Mouse (Mus musculus): ENCODE measurements around the gene Amer3. TPM values are rescaled to one million over a fixed set of nuclear protein-coding genes. Genes with fewer than 3 reads are reported as not detected.
A peak's percentile ranks its signal among the peaks of the same experiment; 100 is the strongest.
"Not testable (repeated sequence)": the region's sequence is repeated elsewhere in the genome, so short reads cannot be mapped to it uniquely, and the experiment has no call there.

The Amer3 gene
- polyA plus RNA-seq, 1 experiment from 2014 or later = not detected

DNA sequence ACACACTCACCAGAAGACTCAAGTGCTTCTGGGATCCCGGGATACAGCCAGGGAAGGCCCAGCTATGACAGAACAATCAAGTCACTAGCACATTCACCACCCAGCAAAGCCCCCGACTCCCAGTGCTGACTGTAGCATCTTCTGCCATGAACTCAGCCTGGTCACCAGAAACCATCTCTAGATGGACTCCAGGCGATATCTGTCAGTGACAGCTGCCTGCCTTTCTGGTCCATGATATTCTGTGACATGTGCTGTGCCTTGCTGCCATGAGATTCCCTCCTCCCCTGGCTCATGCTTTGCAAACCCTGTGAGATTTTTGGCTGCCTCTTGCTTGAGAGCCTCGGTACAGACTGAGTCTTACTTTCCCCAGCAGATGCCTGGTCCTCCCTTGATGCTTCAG, 5.3 kb downstream of the Amer3 start:
- H3K4me3 ChIP-seq (ENCODE audit: low read depth, low read length) = no peak overlapping the region
- H3K27me3 ChIP-seq (ENCODE audit: control insufficient read depth, insufficient read depth, low read length) = peaks cover 11% of the 10 kb centered on the region
- H3K4me1 ChIP-seq (ENCODE audit: control insufficient read depth, insufficient read depth, low read length) = peaks cover 4% of the 10 kb centered on the region
- no peak overlapping the region for H3K4me2 ChIP-seq
- H3K9ac ChIP-seq (ENCODE audit: low read depth, low read length) = no peak overlapping the region
- H3K27ac ChIP-seq (ENCODE audit: low read depth, low read length) = no peak overlapping the region
- ATAC-seq (replicated peaks; ENCODE audit: insufficient number of reproducible peaks, low FRiP score, low TSS enrichment) = no peak
- WGBS (ENCODE audit: insufficient replicate concordance) = 75% methylated on average over 4 of the region's 4 CpGs
- H3K9me3 ChIP-seq (replicated peaks; ENCODE audit: control insufficient read depth, low read length) = no peaks in the 10 kb centered on the region
- H3K36me3 ChIP-seq (ENCODE audit: control insufficient read depth, insufficient read depth, low read length) = no peaks in the 10 kb centered on the region

DNA sequence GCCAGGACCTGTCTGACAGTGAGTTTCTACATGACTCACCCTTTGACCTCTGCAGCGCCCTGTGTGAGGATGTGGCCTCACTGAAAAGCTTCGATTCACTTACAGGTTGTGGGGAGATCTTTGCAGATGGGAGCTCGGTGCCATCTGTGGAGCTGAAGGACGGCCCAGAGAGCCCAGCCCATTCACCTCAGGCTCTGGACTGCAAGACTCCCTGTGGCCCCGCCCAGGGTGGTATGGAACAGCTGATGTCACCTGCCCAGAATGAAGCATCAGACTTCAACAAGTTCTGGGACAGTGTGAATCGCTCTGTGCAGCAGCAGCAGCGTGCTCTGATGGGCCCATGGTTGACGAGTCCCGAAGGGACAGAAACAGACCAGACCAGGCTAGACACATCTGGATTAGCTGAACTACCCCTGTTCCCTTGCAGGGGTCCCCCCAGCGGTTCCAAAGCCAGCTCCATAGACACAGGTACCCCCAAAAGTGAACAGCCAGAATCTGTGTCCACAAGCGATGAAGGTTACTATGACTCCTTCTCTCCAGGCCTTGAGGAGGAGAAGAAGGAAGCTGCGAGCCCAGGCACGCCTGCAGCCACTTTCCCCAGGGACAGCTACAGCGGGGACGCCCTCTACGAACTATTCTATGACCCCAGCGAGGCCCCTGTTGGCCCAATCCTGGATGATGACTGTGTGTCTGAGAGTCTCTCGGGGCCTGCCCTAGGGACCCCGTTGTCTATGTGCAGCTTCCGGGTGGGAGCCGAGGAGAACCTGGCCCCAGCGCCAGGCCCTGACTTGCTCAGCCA, 8.0 kb downstream of the Amer3 start:
- Histone ChIP-seq H3K27me3 (ENCODE audit: control insufficient read depth, insufficient read depth, low read length) (no peaks in the 10 kb centered on the region), H3K9ac (ENCODE audit: low read depth, low read length) (no peak overlapping the region), H3K9me3 (replicated peaks; ENCODE audit: control insufficient read depth, low read length) (no peaks in the 10 kb centered on the region), H3K4me2 (no peak overlapping the region), H3K4me3 (ENCODE audit: low read depth, low read length) (no peak overlapping the region), H3K4me1 (ENCODE audit: control insufficient read depth, insufficient read depth, low read length) (no peaks in the 10 kb centered on the region), H3K27ac (ENCODE audit: low read depth, low read length) (no peak overlapping the region), H3K36me3 (ENCODE audit: control insufficient read depth, insufficient read depth, low read length) (no peaks in the 10 kb centered on the region)
- no peak for ATAC-seq (replicated peaks; ENCODE audit: insufficient number of reproducible peaks, low FRiP score, low TSS enrichment)
- 79% methylated on average over 22 of the region's 22 CpGs for WGBS (ENCODE audit: insufficient replicate concordance)

DNA sequence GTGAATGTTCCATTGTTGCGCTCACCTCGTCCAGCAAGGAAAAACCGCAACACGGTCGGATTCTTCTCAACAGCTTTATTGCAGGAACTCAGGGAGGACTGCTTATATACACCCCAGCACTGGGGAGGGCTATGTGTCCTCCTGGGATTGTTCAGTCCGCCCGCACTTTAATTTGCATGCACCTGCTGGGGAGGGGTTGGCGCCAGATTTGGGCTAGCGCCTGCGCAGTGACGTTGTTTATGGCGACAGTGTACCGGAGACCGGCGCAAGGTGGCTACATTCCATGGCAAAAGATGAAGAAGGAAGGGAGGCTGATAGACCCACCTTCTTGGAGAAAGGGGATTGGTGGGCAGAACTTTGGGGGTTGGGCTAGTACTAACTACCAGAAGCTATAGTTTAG, 20.5 kb downstream of the Amer3 start:
- no peaks in the 10 kb centered on the region for H3K4me1 ChIP-seq (ENCODE audit: control insufficient read depth, insufficient read depth, low read length)
- WGBS (ENCODE audit: insufficient replicate concordance) = 72% methylated on average over 15 of the region's 15 CpGs
- H3K9ac ChIP-seq (ENCODE audit: low read depth, low read length) = no peak overlapping the region
- no peak overlapping the region for H3K4me2 ChIP-seq
- H3K27me3 ChIP-seq (ENCODE audit: control insufficient read depth, insufficient read depth, low read length) = no peaks in the 10 kb centered on the region
- no peak overlapping the region for H3K4me3 ChIP-seq (ENCODE audit: low read depth, low read length)
- H3K9me3 ChIP-seq (replicated peaks; ENCODE audit: control insufficient read depth, low read length) = no peaks in the 10 kb centered on the region; the same call in 1 of the 2 replicates
- H3K27ac ChIP-seq (ENCODE audit: low read depth, low read length) = no peak overlapping the region
- no peaks in the 10 kb centered on the region for H3K36me3 ChIP-seq (ENCODE audit: control insufficient read depth, insufficient read depth, low read length)
- ATAC-seq (replicated peaks; ENCODE audit: insufficient number of reproducible peaks, low FRiP score, low TSS enrichment) = no peak

DNA sequence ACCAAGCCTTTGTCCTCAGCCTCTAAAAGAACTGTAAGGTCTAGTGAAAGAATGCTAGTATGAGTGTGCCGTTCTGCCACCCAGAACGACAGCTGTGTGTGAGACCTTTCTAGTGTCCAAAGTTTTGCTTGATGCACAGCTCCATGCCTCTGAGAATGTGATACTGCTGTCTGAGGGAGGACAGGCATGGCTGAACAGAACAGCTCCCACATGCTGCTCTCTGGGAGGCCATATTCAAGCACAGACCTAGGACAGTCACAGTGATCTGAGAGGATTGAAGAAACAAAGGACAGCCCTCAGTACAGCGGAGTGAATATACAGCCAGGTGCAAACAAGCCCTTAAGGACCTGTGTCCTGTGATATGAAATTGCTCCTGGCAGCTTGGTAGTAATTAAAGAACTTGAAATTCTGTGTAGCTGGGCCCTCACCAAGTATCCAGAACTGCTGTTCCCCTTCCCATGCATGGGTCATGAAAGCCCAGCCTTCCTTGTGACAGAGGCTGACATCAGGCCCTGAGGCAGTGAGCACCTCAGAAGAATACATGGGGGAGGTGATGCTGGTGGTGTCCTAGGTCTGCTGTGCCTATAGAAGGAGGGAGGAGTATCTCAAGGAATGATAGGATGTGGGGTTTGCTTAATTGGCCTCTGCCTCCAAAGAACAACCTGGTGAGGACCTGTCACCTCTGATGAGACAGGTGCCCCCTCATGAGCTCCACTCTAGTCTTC, 22.0 kb downstream of the Amer3 start:
- 76% methylated on average over 3 of the region's 3 CpGs for WGBS (ENCODE audit: insufficient replicate concordance)
- Histone ChIP-seq H3K36me3 (ENCODE audit: control insufficient read depth, insufficient read depth, low read length) (no peaks in the 10 kb centered on the region), H3K27me3 (ENCODE audit: control insufficient read depth, insufficient read depth, low read length) (no peaks in the 10 kb centered on the region), H3K4me2 (no peak overlapping the region), H3K4me1 (ENCODE audit: control insufficient read depth, insufficient read depth, low read length) (no peaks in the 10 kb centered on the region), H3K9me3 (replicated peaks; ENCODE audit: control insufficient read depth, low read length) (no peaks in the 10 kb centered on the region), H3K9ac (ENCODE audit: low read depth, low read length) (no peak overlapping the region), H3K27ac (ENCODE audit: low read depth, low read length) (no peak overlapping the region), H3K4me3 (ENCODE audit: low read depth, low read length) (no peak overlapping the region)
- no peak for ATAC-seq (replicated peaks; ENCODE audit: insufficient number of reproducible peaks, low FRiP score, low TSS enrichment)

DNA sequence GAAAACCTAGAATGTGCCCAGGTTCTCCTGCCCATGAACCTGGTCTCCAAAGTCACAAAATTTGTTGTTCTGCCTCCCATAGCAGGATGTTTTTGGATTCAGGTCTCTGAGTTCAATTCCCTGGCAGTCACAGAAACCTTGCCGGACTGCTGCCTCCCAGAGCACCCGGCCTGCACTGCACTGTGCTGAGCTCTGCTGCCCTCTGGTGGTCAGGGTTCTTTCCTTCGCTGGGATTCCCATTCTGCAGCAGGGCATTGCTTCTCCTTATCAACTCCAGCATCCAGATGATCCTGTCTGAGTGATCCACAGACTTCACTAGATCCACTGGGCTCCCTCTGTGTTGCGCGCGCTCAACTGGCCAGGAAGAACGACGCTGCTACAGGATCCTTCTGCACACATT, 22.9 kb downstream of the Amer3 start:
- Histone ChIP-seq H3K4me2 (no peak overlapping the region), H3K4me1 (ENCODE audit: control insufficient read depth, insufficient read depth, low read length) (no peaks in the 10 kb centered on the region), H3K27ac (ENCODE audit: low read depth, low read length) (no peak overlapping the region), H3K9me3 (replicated peaks; ENCODE audit: control insufficient read depth, low read length) (no peaks in the 10 kb centered on the region), H3K27me3 (ENCODE audit: control insufficient read depth, insufficient read depth, low read length) (no peaks in the 10 kb centered on the region), H3K4me3 (ENCODE audit: low read depth, low read length) (no peak overlapping the region), H3K36me3 (ENCODE audit: control insufficient read depth, insufficient read depth, low read length) (no peaks in the 10 kb centered on the region), H3K9ac (ENCODE audit: low read depth, low read length) (no peak overlapping the region)
- 0 out of 2 replicates have a peak, but pooled peaks have one; percentile 26 for ATAC-seq (replicated peaks; ENCODE audit: insufficient number of reproducible peaks, low FRiP score, low TSS enrichment)
- WGBS (ENCODE audit: insufficient replicate concordance) = 10% methylated on average over 8 of the region's 8 CpGs

DNA sequence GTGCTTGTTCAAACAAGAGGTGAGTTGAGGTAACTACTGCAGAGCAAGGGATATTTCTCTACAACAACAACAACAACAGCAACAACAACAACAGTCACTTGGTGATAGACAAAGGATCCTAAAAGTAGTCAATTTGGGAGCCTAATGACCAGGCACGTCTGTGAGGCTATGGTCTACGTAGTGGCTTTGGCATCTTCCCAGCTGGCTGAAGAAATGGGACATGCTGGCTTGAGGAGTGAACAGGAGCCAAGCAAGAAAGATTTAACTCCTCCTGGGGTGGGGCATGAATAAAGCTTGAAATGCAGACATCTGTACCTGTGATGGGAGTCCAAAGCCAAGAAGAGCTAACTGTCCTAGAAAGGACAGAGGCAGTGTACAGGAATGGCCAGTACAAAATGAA, 34.3 kb downstream of the Amer3 start:
- Histone ChIP-seq H3K4me1 (ENCODE audit: control insufficient read depth, insufficient read depth, low read length) (no peaks in the 10 kb centered on the region), H3K9me3 (replicated peaks; ENCODE audit: control insufficient read depth, low read length) (no peaks in the 10 kb centered on the region), H3K4me3 (ENCODE audit: low read depth, low read length) (no peak overlapping the region), H3K27me3 (ENCODE audit: control insufficient read depth, insufficient read depth, low read length) (no peaks in the 10 kb centered on the region), H3K27ac (ENCODE audit: low read depth, low read length) (no peak overlapping the region), H3K4me2 (no peak overlapping the region), H3K36me3 (ENCODE audit: control insufficient read depth, insufficient read depth, low read length) (no peaks in the 10 kb centered on the region), H3K9ac (ENCODE audit: low read depth, low read length) (no peak overlapping the region)
- no peak for ATAC-seq (replicated peaks; ENCODE audit: insufficient number of reproducible peaks, low FRiP score, low TSS enrichment)
- WGBS (ENCODE audit: insufficient replicate concordance) = 68% methylated on average over 2 of the region's 2 CpGs

DNA sequence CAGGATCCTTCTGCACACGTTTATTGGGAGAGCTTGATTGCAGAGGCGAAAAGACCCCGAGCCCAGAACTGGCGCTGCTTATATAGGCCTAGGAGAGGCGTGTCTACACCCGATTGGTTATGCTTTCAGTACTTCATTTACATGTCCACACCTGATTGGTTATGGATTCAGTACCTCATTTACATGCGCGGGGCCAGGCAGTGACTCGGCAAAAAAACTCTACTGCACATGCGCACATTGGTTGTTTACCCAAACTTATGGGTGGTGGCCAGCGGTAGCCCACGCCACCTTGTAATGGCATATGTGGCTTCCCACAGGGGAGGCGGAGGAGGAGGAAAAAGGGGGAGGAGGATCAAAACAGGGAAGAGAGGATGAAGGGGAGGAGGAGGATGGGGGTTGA, 40.7 kb downstream of the Amer3 start:
- WGBS (ENCODE audit: insufficient replicate concordance) = 94% methylated on average over 13 of the region's 13 CpGs

DNA sequence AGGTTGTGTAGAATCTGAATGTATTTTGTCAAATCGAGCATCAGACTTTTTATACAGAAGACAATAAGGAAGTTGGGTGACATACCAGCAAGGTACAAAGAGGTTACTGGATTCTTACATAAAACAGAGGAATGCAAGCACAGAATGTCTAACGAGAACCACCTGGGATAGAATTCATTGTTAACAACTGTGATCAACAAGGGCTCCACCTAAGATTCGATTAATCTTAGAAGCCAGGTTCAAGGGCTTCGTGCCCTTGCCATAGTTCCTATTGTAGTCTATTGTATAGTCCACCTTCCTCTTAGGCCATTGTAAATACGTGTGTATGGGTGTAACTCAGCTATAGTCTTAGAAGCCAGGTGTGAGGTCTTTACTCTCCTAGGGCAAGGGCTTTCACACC, 41.3 kb downstream of the Amer3 start:
- ATAC-seq (replicated peaks; ENCODE audit: insufficient number of reproducible peaks, low FRiP score, low TSS enrichment); H3K27ac ChIP-seq (ENCODE audit: low read depth, low read length); H3K4me1 ChIP-seq (ENCODE audit: control insufficient read depth, insufficient read depth, low read length); H3K4me3 ChIP-seq (ENCODE audit: low read depth, low read length); H3K9ac ChIP-seq (ENCODE audit: low read depth, low read length); H3K36me3 ChIP-seq (ENCODE audit: control insufficient read depth, insufficient read depth, low read length); H3K27me3 ChIP-seq (ENCODE audit: control insufficient read depth, insufficient read depth, low read length); H3K9me3 ChIP-seq (replicated peaks; ENCODE audit: control insufficient read depth, low read length); H3K4me2 ChIP-seq: not testable (repeated sequence)
- 87% methylated on average over 5 of the region's 5 CpGs for WGBS (ENCODE audit: insufficient replicate concordance)

More for the DNA sequence above, 40.7 kb downstream of the Amer3 start:
- H3K9ac ChIP-seq (ENCODE audit: low read depth, low read length); H3K9me3 ChIP-seq (replicated peaks; ENCODE audit: control insufficient read depth, low read length); H3K4me3 ChIP-seq (ENCODE audit: low read depth, low read length); H3K4me1 ChIP-seq (ENCODE audit: control insufficient read depth, insufficient read depth, low read length); H3K27me3 ChIP-seq (ENCODE audit: control insufficient read depth, insufficient read depth, low read length); H3K4me2 ChIP-seq; ATAC-seq (replicated peaks; ENCODE audit: insufficient number of reproducible peaks, low FRiP score, low TSS enrichment); H3K27ac ChIP-seq (ENCODE audit: low read depth, low read length); H3K36me3 ChIP-seq (ENCODE audit: control insufficient read depth, insufficient read depth, low read length): not testable (repeated sequence)
